Mouse (Mus musculus) lung, adult 2 months (tissue): ENCODE measurements around the gene Eif3b.

Source experiments
- CTCF ChIP-seq: fragments of 200-500 bp; IDR thresholded peaks from 2 replicates; pipeline ENCODE4 v1.5.1; 2011; ENCODE audit warnings: mild to moderate bottlenecking, low read length, control low read depth; ENCODE audit not compliant: insufficient read depth
- POLR2A ChIP-seq: fragments of 200-500 bp; IDR thresholded peaks from 2 replicates; pipeline ENCODE4 v1.6.1; 2011; ENCODE audit warnings: low read depth, mild to moderate bottlenecking, control low read depth, low read length, borderline replicate concordance; ENCODE audit errors: extremely low read depth

DNA sequence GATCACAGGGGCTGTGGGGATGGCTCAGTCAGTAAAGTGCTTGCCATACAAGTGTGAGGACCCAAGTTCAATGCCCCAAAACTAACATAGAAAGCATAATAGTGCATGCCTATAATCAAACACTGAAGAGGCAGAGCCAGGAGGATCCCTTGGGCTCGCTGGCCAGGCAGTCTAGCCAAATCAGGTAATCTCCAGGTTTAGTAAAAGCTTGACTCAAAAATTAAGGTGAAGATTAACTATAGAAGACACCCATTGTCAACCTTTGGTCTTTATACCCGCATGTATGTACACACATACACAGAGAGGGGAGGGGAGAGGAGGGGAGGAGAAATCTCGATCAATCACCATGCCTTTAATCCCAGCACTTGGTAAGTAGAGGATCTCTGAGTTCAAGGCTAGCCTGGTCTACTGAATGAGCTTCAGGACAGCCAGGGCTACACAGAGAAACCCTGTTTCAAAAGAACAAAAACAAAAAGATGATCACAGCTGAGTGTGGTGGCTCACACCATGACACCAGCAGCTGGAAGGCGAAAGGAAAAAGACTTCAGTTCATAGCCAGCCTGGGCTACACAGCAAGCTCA is 43.8 kb upstream of the Eif3b start:
- TF ChIP-seq CTCF (no peak), POLR2A (no peak)
